Mouse (Mus musculus): ENCODE results near the gene Abca1.

Gene Abca1

DNA sequence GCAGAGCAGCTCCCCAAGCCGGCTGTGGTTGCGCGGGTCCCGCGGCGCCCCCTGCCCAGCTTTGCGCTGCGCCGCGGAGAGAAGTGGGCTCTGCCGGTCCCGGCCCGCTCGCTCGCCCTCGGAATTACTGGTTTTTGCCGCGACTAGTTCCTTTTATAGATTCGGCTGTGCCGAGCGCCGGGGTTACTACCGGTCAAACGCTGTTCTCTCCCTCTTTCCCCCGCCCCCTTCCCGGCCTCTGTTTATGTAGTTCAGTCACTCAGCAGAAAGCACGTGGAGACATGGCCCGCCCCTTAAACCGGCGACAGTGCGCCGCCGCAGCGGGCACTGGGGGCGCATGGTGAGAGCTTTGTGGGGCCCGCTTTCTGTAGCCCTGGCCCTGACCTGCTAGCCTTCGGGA, at the start of gene Abca1:
Gene Abca1, minus strand, starts transcription at position 129 of the 400 bp plus-strand sequence.
- in situ Hi-C loops (cut with MboI), result no loop called here

DNA sequence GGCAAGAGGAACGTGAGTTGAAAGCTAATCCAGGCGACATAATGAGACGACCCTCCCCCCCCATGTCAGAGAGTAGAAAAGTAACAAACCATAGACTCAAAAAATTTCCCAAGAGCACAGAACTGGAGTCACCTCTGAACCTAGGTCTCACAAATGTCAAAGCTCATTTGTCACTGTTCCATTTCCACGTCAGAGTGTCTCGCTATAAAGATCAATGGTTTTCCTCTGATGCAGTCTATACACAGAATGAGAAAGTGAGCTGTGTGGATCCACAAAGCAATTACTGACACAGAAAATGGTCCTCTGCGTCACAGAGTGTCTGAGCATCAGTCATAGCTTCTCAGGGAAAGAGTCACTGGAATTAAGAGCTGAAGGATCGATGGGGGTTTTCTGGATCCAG, 44.8 kb upstream of the Abca1 start:
- in situ Hi-C loops (cut with MboI), result no loop called here

- in situ Hi-C loops (cut with MboI), result no loop called here
These were observed 44.1 kb upstream of the Abca1 start for GRCm38 (mm10) chr4:53203595-53204400.

DNA sequence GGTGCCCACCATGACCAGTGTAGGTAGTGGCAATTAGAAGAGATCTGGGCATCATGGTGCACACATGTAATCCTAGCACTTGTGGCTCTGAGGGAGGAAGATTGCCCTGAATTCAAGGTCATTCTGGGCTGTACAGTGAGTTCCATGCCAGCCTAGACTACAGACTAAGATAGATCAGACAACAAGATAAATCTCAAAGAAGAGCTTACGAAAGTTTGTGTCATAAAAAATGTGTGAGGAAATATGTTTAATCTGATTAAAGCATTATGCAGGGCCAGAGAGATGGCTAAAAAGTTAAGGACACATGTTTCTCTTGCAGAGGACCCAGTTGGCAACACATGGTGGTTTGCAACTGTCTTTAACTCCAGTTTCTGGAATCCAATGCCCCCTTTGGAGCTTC, 40.6 kb upstream of the Abca1 start:
- in situ Hi-C loops (cut with MboI), result no loop called here

GRCm38 (mm10) chr4:53197842-53198241, 38.1 kb upstream of the Abca1 start:
- in situ Hi-C loops (cut with MboI), result no loop called here

- in situ Hi-C loops (cut with MboI), result no loop called here
These were observed 36.5 kb upstream of the Abca1 start for GRCm38 (mm10) chr4:53196058-53196771.

DNA sequence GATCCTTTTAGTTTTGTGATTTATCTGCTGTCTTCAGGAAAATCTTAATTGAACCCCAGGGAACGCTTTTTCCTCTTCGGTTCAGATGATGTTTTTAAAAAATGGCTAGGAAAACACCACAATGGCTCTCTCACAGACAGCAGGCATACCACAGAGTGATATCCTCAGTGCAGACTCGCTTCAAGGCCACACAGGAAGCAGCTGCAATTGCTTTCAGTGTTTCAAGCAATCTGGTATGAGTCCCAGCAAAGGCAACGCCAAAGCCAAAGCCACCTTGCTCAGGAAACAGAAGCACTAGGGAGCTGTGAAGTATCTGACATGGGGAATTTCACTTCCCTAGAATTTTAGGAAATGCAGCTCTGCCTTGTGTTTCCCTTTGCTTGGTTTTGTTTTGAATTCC, 27.4 kb upstream of the Abca1 start:
- in situ Hi-C loops (cut with MboI), result no loop called here

DNA sequence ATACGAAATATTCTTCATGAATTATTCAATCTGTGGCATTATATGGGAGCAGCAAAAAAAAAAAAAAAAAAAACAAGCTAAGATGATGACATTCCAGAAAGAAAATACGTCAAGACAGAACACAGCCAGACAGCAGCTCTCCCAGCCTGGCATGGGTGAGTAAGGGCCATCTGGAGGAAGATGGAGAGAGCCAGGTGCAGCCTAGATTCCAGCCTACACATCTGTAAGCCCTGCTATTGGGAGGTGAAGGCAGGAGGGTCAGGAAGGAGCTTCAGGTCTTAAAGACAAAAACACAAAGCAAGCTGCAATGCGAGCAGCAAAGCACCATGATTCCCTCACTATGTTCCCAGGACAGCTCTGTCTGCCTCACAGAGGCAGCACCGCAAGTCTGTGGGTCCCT, 26.9 kb upstream of the Abca1 start:
- in situ Hi-C loops (cut with MboI), result no loop called here

- in situ Hi-C loops (cut with MboI), result no loop called here
These were observed 26.4 kb upstream of the Abca1 start for GRCm38 (mm10) chr4:53186141-53186540.

DNA sequence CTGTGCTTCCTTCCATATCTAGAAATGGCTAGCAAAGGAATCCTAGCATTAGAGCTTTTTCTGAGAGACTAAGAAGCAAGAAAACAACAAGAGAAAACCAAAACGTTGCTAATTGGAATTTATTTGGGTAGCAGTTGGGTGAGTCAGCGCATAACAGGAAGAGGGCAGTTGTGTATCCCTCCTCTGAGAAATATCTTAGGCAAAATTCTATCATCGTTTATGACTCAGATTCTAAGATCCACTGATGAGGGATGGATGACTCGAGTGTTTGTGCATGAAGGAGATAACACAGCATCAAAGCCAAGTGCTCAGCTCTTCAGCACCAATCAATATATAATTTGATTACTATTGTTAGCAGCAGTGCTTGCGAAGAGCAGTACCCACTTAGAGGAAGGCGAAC, 21.8 kb upstream of the Abca1 start:
- in situ Hi-C loops (cut with MboI), result no loop called here

DNA sequence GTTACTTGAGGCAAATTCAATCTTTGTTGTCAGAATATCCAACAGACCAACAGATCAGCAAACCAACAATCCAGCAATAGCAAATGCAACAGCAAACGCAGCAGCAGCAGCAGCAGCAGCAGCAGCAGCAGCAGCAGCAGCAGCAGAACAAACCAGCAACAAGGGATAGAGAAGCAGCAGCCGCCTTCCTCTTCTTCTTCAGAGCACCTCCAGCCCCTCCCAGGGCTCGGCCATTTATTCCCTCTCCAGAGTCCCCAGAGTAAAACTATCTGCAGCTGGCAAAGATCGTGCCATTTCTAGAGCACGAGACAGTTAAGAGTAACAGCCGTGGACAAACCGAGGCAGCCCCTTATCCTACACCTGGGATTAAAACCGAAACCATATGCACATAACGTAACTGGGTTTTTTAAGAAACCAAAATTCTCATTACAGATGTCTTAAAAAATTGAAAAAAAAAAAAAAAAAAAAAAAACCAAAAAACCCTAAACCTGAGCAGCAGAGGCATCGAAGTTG, 19.7 kb upstream of the Abca1 start:
- in situ Hi-C loops (cut with MboI), result no loop called here

DNA sequence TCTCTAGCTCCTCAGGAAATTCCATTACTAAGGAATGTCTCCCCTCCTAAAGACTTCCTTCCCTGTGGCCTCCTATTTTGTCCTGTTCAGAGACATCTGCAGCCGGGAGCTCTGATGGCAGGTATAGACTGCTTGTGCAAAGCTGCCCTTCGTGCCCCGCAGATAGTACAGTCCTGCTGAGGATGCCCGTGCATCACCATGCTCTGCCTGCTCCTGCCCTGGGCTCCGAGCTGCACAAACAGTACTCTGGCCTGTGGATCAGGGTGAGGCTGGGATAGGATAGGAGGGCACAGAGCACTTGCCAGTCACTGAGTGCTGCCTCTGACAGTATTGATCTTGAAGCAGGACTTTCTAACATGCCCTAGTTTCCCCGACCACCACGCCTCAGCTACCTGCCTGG, 18.8 kb upstream of the Abca1 start:
- in situ Hi-C loops (cut with MboI), result no loop called here

GRCm38 (mm10) chr4:53177696-53178095, 18.0 kb upstream of the Abca1 start:
- in situ Hi-C loops (cut with MboI), result no loop called here

DNA sequence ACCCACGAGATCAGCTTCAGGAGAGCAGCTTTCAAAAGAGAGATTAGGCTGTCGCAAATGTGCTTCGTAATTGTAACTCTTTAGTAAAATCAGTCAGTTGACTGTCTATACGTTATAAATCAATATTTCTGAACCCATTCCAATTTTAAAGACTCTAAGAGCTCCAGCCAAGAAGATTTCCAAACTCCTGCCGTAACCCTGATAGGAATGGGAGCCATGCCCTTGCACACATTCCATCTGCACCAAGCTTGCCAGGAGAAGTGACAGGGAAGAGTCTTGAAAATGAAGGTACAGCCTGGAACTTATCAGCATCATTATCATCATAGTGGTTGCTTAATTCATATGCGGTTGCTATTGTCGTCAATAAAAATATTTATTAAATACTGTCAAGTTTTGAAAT, 15.2 kb upstream of the Abca1 start:
- in situ Hi-C loops (cut with MboI), result no loop called here

DNA sequence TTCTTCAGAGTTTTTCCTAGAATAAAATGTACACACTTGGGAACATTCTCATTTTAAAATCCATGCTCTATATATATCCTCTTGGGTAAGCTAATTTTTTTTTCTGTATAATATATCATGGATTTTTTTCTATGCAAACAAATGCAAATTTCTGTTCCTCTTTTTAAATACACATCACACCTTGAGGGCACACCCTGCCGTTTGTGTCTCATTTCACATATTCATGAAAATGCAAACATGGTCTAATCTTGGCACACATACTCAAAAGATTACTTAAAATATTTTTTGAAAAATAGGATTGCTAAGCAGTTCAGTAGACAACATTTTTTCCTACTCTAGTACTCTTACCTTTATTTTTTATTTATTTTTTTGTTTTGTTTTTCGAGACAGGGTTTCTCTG, 10.7 kb upstream of the Abca1 start:
- in situ Hi-C loops (cut with MboI), result no loop called here

GRCm38 (mm10) chr4:53165231-53165630, 5.5 kb upstream of the Abca1 start:
- in situ Hi-C loops (cut with MboI), result no loop called here

- in situ Hi-C loops (cut with MboI), result no loop called here
These were observed 519 bp downstream of the Abca1 start for GRCm38 (mm10) chr4:53159176-53159575.

GRCm38 (mm10) chr4:53158634-53159033, 1.1 kb downstream of the Abca1 start:
- in situ Hi-C loops (cut with MboI), result no loop called here

- in situ Hi-C loops (cut with MboI), result no loop called here
These were observed 4.2 kb downstream of the Abca1 start for GRCm38 (mm10) chr4:53155471-53155870.

DNA sequence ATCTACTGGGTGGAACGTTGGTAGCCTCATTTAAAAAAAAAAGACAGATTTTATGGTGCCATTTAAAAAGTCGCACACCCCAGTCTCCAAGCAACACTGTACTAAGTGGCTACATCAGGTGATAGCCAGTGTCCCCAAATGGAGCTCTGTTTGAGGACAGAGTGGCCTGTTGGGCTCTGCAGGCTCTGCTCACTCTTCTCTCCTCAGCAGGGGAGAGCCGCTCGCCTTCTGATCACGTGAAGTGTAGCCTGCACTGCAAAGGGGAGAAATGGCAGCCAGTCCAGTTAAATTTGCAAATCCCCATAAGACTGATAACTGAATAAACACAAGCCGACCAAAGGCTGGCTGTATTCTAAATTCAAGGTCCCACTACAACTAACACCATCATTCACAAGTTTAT, 6.0 kb downstream of the Abca1 start:
- in situ Hi-C loops (cut with MboI), result no loop called here

GRCm38 (mm10) chr4:53153061-53153460, 6.6 kb downstream of the Abca1 start:
- in situ Hi-C loops (cut with MboI), result no loop called here

- in situ Hi-C loops (cut with MboI), result no loop called here
These were observed 7.0 kb downstream of the Abca1 start for GRCm38 (mm10) chr4:53152655-53153054.

DNA sequence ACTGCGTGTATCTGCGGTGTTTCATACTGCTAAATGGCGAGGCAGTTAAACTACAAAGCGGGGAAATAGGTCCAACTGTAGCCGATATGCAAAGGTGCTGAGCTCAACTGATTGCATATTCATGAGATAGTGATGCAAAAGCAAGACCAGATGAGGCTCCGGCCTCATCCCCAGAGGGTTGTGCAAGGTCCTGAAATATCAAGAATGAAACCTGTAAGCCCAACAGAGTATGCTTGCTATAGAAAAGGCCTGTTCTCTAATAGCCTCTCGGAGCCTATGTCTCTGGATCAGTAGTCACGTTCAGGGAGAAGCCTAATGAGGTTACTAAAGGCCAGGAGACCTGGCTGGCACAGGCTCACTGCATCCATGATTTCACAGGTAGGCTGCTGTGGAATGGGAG, 9.2 kb downstream of the Abca1 start:
- in situ Hi-C loops (cut with MboI), result no loop called here

Measured in mature B cell (primary cell).